Mouse (Mus musculus) myocyte (in vitro differentiated cells): ENCODE measurements around the gene Rnf217. TPM values are rescaled to one million over a fixed set of nuclear protein-coding genes. Genes with fewer than 3 reads are reported as not detected.

Source experiments
- H3K27me3 ChIP-seq: one replicate; pipeline ENCODE4 v1.6.1; 2011; ENCODE audit not compliant: control insufficient read depth, insufficient read depth, insufficient read length
- H3K36me3 ChIP-seq: one replicate; pipeline ENCODE4 v1.6.1; 2011; ENCODE audit not compliant: control insufficient read depth, insufficient read depth
- H3K4me2 ChIP-seq: one replicate; pipeline ENCODE4 v1.6.1; 2011; ENCODE audit warnings: low read depth, control low read depth
- H3K4me3 ChIP-seq: one replicate; pipeline ENCODE4 v1.5.1; 2011; ENCODE audit warnings: mild to moderate bottlenecking, control low read depth, moderate library complexity
- H3K79me2 ChIP-seq: one replicate; pipeline ENCODE4 v1.6.1; 2011; ENCODE audit not compliant: control insufficient read depth, insufficient read depth
- H3ac ChIP-seq: one replicate; pipeline ENCODE4 v1.6.1; 2011; ENCODE audit not compliant: control insufficient read depth, insufficient read length
- CEBPB ChIP-seq: IDR thresholded peaks from 2 replicates; pipeline ENCODE4 v1.6.1; 2011; ENCODE audit warnings: mild to moderate bottlenecking, moderate library complexity; ENCODE audit not compliant: poor library complexity, insufficient read depth, severe bottlenecking
- E2F4 ChIP-seq: IDR thresholded peaks from one replicate; pipeline ENCODE4 v1.6.1; 2011; ENCODE audit warnings: mild to moderate bottlenecking, control low read depth, moderate library complexity; ENCODE audit not compliant: insufficient read depth
- MAX ChIP-seq: IDR thresholded peaks from one replicate; pipeline ENCODE4 v1.6.1; 2011; ENCODE audit warnings: low read depth, mild to moderate bottlenecking, control low read depth
- MYOD1 ChIP-seq, 3 experiments: IDR thresholded peaks; one replicate each; pipeline ENCODE4 v1.6.1; 2011; ENCODE audit warnings: control low read depth in 2 of 3, low read depth in 2 of 3, mild to moderate bottlenecking in 2 of 3, moderate library complexity in 1 of 3; ENCODE audit not compliant: insufficient read length in 2 of 3, control insufficient read depth in 1 of 3
- MYOG ChIP-seq, 3 experiments: IDR thresholded peaks; one replicate each; pipeline ENCODE4 v1.6.1; 2011; ENCODE audit warnings: control low read depth in 2 of 3, low read depth in 2 of 3, mild to moderate bottlenecking in 2 of 3; ENCODE audit not compliant: insufficient read length in 2 of 3, control insufficient read depth in 1 of 3, insufficient read depth in 1 of 3
- POLR2A ChIP-seq: IDR thresholded peaks from one replicate; pipeline ENCODE4 v1.6.1; 2011; ENCODE audit warnings: low read depth, mild to moderate bottlenecking, control low read depth, moderate library complexity; ENCODE audit not compliant: insufficient read length
- POLR2AphosphoS2 ChIP-seq: IDR thresholded peaks from one replicate; pipeline ENCODE4 v1.6.1; 2011; ENCODE audit warnings: low read depth, control low read depth; ENCODE audit not compliant: insufficient read length
- REST ChIP-seq: IDR thresholded peaks from one replicate; pipeline ENCODE4 v1.6.1; 2011; ENCODE audit warnings: mild to moderate bottlenecking, control low read depth, moderate library complexity; ENCODE audit not compliant: insufficient read depth, insufficient read length
- SRF ChIP-seq: IDR thresholded peaks from one replicate; pipeline ENCODE4 v1.6.1; 2011; ENCODE audit warnings: low read depth; ENCODE audit not compliant: control insufficient read depth, insufficient read length
- TCF12 ChIP-seq: IDR thresholded peaks from one replicate; pipeline ENCODE4 v1.6.1; 2011; ENCODE audit warnings: mild to moderate bottlenecking, control low read depth; ENCODE audit not compliant: poor library complexity, insufficient read depth, severe bottlenecking
- TCF3 ChIP-seq: IDR thresholded peaks from one replicate; pipeline ENCODE4 v1.6.1; 2011; ENCODE audit warnings: low read depth, control low read depth; ENCODE audit not compliant: insufficient read length
- USF1 ChIP-seq: IDR thresholded peaks from one replicate; pipeline ENCODE4 v1.6.1; 2011; ENCODE audit warnings: low read depth, mild to moderate bottlenecking, control low read depth, moderate library complexity
- polyA plus RNA-seq: library from polyadenylated mRNA; unstranded; fragments of >200 nt; fragmentation: generic; extraction: Trizol; gene quantifications from one replicate; pipeline ENCODE4 v1.2.1, GENCODE M21; 2012; ENCODE audit warnings: missing spikeins

Gene Rnf217
- polyA plus RNA-seq, 1 experiment = 5.8 TPM

DNA sequence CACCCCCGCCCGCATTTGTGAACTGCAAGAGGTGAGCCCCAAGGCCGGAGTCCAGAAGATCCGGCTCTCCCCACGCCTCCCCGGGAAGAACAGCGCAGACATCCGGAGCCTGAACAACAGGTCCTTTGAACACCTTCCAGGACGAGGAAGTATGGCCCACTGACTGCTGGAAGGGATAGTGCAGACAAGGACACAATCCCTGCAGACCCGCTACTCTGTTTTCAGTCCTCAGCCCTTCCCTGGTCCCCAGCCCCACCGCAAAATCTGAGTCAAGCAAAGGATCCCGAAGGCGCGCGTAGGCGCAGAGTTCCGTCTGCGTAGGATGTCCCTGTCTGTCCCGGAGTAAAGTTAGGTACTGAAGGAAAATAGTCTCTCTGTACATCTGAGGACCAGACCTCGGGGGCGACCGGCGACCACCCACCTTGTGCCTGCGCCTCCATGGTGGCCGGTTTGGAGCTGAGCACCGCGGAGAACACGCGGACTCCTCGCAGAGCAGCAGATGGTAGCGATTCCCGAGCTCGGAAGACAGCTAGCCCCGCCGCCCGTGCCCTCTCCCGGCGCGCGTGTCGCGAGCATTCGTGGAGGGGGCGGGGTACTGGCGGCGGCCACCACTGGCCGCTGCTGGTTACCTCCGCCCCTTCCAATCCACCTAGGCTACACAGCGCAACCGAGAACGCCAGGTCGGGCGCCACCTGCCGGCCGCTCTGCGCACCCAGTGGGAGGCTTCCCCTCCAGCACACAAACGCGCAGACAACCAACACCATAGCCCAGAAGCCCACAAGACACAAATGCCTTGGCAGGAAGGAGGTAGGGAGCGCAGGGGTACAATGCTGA, 163.5 kb downstream of the Rnf217 start, which contains the start of gene Tpd52l1:
TSS of gene Tpd52l1 (minus strand) at position 668 of the 834 bp plus-strand sequence.
- Histone ChIP-seq H3K36me3 (no peaks in the 10 kb centered on the region), H3K4me2 (peak within 1 kb of the TSS; percentile 83), H3ac (peak within 1 kb of the TSS; percentile 49), H3K4me3 (peak within 1 kb of the TSS; percentile 52), H3K27me3 (no peaks in the 10 kb centered on the region), H3K79me2 (peaks cover 3% of the 10 kb centered on the region)
- TF ChIP-seq MYOD1 (IDR thresholded peaks at IDR 0.05; ENCODE audit: control insufficient read depth in 1 of 3, insufficient read length in 2 of 3, low read depth in 2 of 3) = peak in 1 of 3 experiments; percentile 45
- no peak for TF ChIP-seq MAX
- no peak for TF ChIP-seq TCF12
- TF ChIP-seq TCF3 = no peak
- no peak for TF ChIP-seq CEBPB
- peak; percentile 34 for TF ChIP-seq POLR2AphosphoS2
- peak in 2 of 3 experiments; percentile 34 to 51 for TF ChIP-seq MYOG (IDR thresholded peaks at IDR 0.05; ENCODE audit: control insufficient read depth in 1 of 3, insufficient read depth in 1 of 3, insufficient read length in 2 of 3, low read depth in 2 of 3)
- TF ChIP-seq REST = no peak
- no peak for TF ChIP-seq SRF
- peak; percentile 79 for TF ChIP-seq POLR2A
- no peak for TF ChIP-seq USF1
- TF ChIP-seq E2F4 = no peak

DNA sequence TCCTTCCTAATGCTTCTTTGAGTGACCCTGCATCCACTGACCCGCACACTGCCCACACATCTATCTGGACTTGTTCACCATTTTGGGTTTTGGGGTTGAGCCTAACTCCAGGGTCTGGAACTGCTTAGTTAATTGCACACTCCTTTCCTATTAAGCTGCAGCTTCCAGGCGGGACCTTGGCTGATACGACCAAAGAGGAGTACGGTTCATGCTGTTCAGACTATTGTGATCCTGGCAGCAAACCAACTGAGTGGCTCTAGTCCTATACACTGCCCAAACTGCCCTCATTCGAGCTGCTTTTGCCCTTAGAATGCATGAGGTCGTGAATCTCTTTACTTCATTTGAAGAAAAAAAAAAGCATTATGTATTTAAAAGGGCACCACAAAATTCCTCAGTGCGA, 164.8 kb downstream of the Rnf217 start:
- no peaks in the 10 kb centered on the region for H3K27me3 ChIP-seq
- peaks cover 4% of the 10 kb centered on the region for H3K79me2 ChIP-seq
- TF ChIP-seq E2F4 (no peak), MYOD1 (IDR thresholded peaks at IDR 0.05; ENCODE audit: control insufficient read depth in 1 of 3, insufficient read length in 2 of 3, low read depth in 2 of 3) (no peak), CEBPB (no peak), TCF12 (no peak)
- no peak overlapping the region for H3K4me2 ChIP-seq
- H3K4me3 ChIP-seq = no peak overlapping the region
- H3ac ChIP-seq = no peak overlapping the region
- H3K36me3 ChIP-seq = no peaks in the 10 kb centered on the region

Other genes starting within 250 kb of the Rnf217 start
- gene Tpd52l1, start 163.2 kb downstream of the Rnf217 start, polyA plus RNA-seq = 56.1 TPM